Mouse (Mus musculus) ES-E14 (cell line): ENCODE data around the gene Olfr119.

Source experiments
- CHD2 ChIP-seq: IDR thresholded peaks from 2 replicates; pipeline ENCODE4 v1.6.1; 2014; ENCODE audit warnings: mild to moderate bottlenecking, low read depth, low read length, inconsistent platforms
- MAFK ChIP-seq: IDR thresholded peaks from 2 replicates; pipeline ENCODE4 v1.6.1; 2014; ENCODE audit warnings: mild to moderate bottlenecking, low read depth, low read length, inconsistent platforms; ENCODE audit not compliant: insufficient read depth
- ZC3H11A ChIP-seq: IDR thresholded peaks from 2 replicates; pipeline ENCODE4 v1.6.1; 2012; ENCODE audit warnings: low read depth, mild to moderate bottlenecking, inconsistent platforms, low read length, borderline replicate concordance
- ZNF384 ChIP-seq: IDR thresholded peaks from 2 replicates; pipeline ENCODE4 v1.6.1; 2012; ENCODE audit warnings: low read depth, low read length, inconsistent platforms

DNA sequence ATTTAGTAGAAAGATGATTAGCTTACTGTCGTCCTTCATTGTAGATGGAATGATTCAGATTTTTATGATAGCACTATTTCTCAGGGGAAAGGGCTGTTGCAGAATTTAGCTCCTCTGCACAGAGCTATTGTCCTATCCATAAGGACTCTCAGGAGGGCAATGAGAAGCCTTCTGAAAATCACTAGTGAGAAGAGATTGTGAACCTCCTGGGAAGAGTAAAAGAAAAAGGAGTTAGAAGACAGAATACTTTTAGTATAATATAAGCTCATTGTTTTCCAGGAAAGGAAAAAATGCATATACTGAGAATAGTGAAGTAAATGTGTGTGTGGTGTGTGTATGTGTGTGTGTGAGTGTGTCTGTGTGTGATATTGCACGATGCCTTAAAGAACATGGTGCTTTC, 29.7 kb upstream of the Olfr119 start, which contains the start of gene Olfr118:
- TF ChIP-seq ZC3H11A = no peak
- no peak for TF ChIP-seq CHD2
- no peak for TF ChIP-seq ZNF384
- TF ChIP-seq MAFK = no peak
